Mouse (Mus musculus): Measurements from ENCODE around the gene Apoa2.

DNA sequence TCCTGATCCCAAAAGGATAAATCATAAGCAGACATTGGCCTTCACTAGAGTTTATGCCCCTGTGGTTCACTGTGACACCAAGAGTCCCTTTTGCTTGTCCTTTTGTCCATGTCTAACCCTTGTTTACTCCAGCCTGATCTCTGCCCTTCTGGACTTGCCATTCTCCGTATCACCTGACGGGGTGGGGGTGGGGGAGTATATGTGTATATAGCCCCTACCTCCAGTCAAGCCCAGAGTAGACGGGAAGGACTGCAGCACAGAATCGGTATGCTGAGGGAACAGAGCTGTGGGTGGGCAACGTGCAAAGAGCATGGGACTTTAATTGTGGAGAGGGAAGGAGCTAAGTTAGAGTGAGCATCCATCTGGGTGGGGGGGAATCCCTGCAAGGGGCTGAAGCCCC, at the start of gene Apoa2:
- no peak for TF ChIP-seq POLR2A (IDR thresholded peaks at IDR 0.05; ENCODE audit: control insufficient read depth, low read depth, low read length)
- TF ChIP-seq CTCF (IDR thresholded peaks at IDR 0.05; ENCODE audit: control insufficient read depth, insufficient read depth, insufficient replicate concordance, low read depth, low read length), result no peak
